Mouse (Mus musculus): ENCODE measurements at regions not wholly inside any gene's neighbourhood (a gene's known extent, or its start where the extent isn't known, plus 50 kb on each side); places are given as distances from the start of the nearest gene placed in this dataset.

DNA sequence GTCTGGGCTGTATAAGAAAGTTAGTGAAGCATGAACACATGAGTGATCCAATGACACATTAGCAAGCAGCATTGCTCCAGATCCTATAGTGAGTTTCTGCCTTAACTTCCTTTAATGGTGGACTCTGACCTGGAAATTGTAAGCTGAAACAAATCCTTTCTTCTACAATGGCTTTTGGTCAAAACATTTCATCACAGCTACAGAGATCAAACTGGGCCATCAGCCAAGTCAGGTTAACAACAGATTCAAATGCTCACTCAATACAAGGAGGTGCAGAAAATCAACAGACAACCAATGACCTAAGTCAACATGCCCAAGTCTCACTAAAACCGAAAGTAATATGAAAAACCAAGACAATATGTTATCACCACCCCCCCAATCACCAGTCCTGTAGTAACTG, 91.9 kb upstream of the Map9 start:
- Histone ChIP-seq H3K4me1 (replicated peaks; ENCODE audit: control insufficient read depth, insufficient read depth, low read length) (no peaks in the 10 kb centered on the region), H3K27ac (ENCODE audit: low read depth, low read length) (no peak overlapping the region), H3K36me3 (ENCODE audit: control insufficient read depth, insufficient read depth, low read length) (no peaks in the 10 kb centered on the region), H3K4me2 (ENCODE audit: low read depth, low read length, severe bottlenecking) (no peak overlapping the region), H3K9me3 (ENCODE audit: control insufficient read depth, low read length) (no peaks in the 10 kb centered on the region), H3K27me3 (ENCODE audit: control insufficient read depth, insufficient read depth, low read length) (no peaks in the 10 kb centered on the region), H3K9ac (ENCODE audit: low read length) (no peak overlapping the region), H3K4me3 (ENCODE audit: low read depth, low read length) (no peak overlapping the region)
- no peak for ATAC-seq (replicated peaks; ENCODE audit: low FRiP score)
- no peak for DNase-seq (ENCODE audit: low spot score)
- 76% methylated on average over 1 of the region's 1 CpGs for WGBS

DNA sequence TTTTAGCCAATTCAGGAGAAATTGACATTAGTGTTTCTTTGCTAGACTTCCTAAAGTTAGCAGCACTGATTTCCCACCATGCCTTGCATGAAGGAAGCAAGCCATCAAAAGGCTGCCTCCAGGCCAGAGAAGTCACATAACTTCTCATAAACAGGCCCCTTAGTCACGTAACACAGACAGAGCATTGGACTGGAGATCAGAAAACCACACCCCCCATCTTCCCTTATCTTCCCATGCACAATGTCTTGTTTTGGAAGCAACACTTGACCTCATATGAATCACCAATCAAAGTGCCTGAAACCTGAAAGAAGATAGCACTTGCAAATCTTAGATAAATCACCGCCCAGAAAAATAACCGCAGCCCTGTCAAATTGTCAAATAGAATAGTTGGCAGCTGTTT, 95.9 kb upstream of the Map9 start:
- no peak overlapping the region for H3K27ac ChIP-seq (ENCODE audit: low read depth, low read length)
- H3K27me3 ChIP-seq (ENCODE audit: control insufficient read depth, insufficient read depth, low read length), result no peaks in the 10 kb centered on the region
- ATAC-seq (replicated peaks; ENCODE audit: low FRiP score) (no peak), DNase-seq (ENCODE audit: low spot score) (no peak)
- no peak overlapping the region for H3K4me2 ChIP-seq (ENCODE audit: low read depth, low read length, severe bottlenecking)
- no peaks in the 10 kb centered on the region for H3K4me1 ChIP-seq (replicated peaks; ENCODE audit: control insufficient read depth, insufficient read depth, low read length)
- no peak overlapping the region for H3K4me3 ChIP-seq (ENCODE audit: low read depth, low read length)
- no peak overlapping the region for H3K9ac ChIP-seq (ENCODE audit: low read length)
- H3K9me3 ChIP-seq (ENCODE audit: control insufficient read depth, low read length), result no peaks in the 10 kb centered on the region
- H3K36me3 ChIP-seq (ENCODE audit: control insufficient read depth, insufficient read depth, low read length), result no peaks in the 10 kb centered on the region
- WGBS, result 89% methylated on average over 3 of the region's 3 CpGs

DNA sequence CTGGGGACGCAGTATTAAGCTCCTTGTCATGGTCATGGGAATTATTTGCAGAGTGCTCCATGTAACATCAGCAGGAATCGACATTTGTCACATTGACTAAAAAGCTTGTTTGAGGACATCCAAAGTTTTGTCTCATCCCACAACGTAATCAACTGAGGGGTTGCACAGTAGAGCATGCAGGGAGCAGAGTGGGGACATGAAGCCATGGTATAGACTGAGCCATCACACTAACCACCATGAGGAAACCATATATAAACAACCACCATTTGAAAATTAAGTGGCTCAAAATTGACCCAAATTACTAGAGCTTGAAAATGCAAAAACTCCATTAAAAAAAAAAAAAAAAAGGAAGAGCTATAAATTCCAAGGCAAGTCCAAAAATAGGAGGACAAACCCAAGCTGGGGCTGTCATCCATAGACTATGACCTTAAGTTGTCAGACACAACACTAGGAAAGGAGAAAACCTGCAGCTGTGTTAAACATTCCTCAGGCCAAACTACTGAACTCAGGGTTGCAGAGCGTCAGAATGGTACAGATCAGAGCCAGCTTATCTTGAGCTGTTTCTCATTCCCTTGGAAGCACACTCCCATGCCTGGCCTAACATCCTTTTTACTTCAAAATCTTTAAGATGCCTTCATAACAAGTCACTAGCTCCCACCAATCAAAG, 97.7 kb upstream of the Map9 start:
- Histone ChIP-seq H3K9me3 (ENCODE audit: control insufficient read depth, low read length) (no peaks in the 10 kb centered on the region), H3K27ac (ENCODE audit: low read depth, low read length) (no peak overlapping the region), H3K4me1 (replicated peaks; ENCODE audit: control insufficient read depth, insufficient read depth, low read length) (no peaks in the 10 kb centered on the region), H3K36me3 (ENCODE audit: control insufficient read depth, insufficient read depth, low read length) (no peaks in the 10 kb centered on the region), H3K9ac (ENCODE audit: low read length) (no peak overlapping the region), H3K4me2 (ENCODE audit: low read depth, low read length, severe bottlenecking) (no peak overlapping the region), H3K27me3 (ENCODE audit: control insufficient read depth, insufficient read depth, low read length) (no peaks in the 10 kb centered on the region), H3K4me3 (ENCODE audit: low read depth, low read length) (no peak overlapping the region)
- ATAC-seq (replicated peaks; ENCODE audit: low FRiP score), result no peak
- WGBS, result 83% methylated on average over 4 of the region's 4 CpGs
- DNase-seq (ENCODE audit: low spot score), result no peak

DNA sequence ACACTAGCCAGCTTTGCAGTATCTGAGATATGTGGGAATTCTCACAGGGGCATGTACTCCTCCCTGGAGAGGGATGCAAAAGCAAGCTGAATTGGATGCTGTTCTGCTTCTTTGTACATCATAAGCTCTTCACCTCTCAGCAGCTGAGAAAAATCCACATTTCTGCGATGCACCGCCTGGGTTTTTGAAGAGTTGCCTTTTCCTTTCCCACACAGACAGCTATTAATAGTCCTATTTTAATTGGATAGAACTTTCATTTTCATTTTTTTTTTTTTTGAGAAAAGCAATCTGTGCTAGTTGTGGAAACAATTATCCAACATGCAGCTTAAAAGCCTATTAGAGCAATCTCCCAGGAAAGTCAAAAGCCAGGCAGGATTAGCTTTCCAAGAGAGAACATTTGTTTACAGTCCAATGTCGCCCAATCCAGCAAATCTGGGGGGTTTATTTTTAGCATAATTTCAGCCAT, 105.2 kb upstream of the Gucy1a1 start:
- H3K27ac ChIP-seq (ENCODE audit: low read depth, low read length), result no peak overlapping the region
- no peaks in the 10 kb centered on the region for H3K4me1 ChIP-seq (replicated peaks; ENCODE audit: control insufficient read depth, insufficient read depth, low read length)
- no peaks in the 10 kb centered on the region for H3K9me3 ChIP-seq (ENCODE audit: control insufficient read depth, low read length)
- no peaks in the 10 kb centered on the region for H3K27me3 ChIP-seq (ENCODE audit: control insufficient read depth, insufficient read depth, low read length)
- no peak overlapping the region for H3K4me3 ChIP-seq (ENCODE audit: low read depth, low read length)
- no peaks in the 10 kb centered on the region for H3K36me3 ChIP-seq (ENCODE audit: control insufficient read depth, insufficient read depth, low read length)
- no peak overlapping the region for H3K4me2 ChIP-seq (ENCODE audit: low read depth, low read length, severe bottlenecking)
- WGBS, result 66% methylated on average over 3 of the region's 3 CpGs
- H3K9ac ChIP-seq (ENCODE audit: low read length), result no peak overlapping the region
- ATAC-seq (replicated peaks; ENCODE audit: low FRiP score) (no peak), DNase-seq (ENCODE audit: low spot score) (no peak)

DNA sequence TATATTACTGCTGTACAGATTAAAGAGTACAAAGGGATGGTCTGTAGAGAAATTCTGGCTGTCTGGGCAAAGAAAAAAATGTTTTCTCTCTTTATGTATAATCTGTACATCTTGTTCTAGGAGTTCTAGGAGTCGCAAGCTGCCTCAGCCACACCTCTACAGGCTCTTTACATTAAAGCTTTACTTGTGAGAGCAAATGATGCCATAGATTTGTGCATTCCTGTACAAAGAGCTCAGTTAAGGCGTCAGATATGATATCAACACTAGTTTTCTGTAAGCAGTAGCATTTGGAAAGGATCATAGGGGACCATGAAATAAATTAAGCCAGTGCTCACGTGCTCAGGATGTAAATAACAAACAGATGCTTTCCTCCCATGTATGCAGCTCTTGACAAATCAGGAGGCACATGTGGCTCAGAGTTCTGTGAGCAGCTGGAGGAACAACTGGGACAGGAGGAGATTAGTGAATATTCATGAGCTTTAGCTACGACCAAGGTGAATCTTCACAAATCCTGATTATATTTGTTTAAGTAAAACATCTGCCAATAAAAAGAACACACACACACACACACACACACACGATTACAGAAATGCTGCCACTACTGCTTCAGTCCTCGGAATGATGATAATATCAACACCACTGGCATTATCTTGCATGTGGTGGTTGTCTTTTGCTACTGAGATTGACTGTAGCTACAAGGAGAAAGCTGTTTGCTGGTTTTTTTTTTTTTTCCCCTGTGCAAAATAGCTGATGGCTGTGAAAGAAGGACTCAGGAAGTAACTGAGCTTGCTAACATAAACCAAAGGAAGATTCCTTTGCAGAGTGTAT, 104.6 kb upstream of the Gucy1a1 start:
- 58% methylated on average over 6 of the region's 6 CpGs for WGBS
- Histone ChIP-seq H3K4me2 (ENCODE audit: low read depth, low read length, severe bottlenecking) (no peak overlapping the region), H3K27me3 (ENCODE audit: control insufficient read depth, insufficient read depth, low read length) (no peaks in the 10 kb centered on the region), H3K27ac (ENCODE audit: low read depth, low read length) (no peak overlapping the region), H3K36me3 (ENCODE audit: control insufficient read depth, insufficient read depth, low read length) (no peaks in the 10 kb centered on the region), H3K9me3 (ENCODE audit: control insufficient read depth, low read length) (no peaks in the 10 kb centered on the region), H3K4me3 (ENCODE audit: low read depth, low read length) (no peak overlapping the region), H3K4me1 (replicated peaks; ENCODE audit: control insufficient read depth, insufficient read depth, low read length) (no peaks in the 10 kb centered on the region), H3K9ac (ENCODE audit: low read length) (no peak overlapping the region)
- no peak for DNase-seq (ENCODE audit: low spot score)
- ATAC-seq (replicated peaks; ENCODE audit: low FRiP score), result no peak

DNA sequence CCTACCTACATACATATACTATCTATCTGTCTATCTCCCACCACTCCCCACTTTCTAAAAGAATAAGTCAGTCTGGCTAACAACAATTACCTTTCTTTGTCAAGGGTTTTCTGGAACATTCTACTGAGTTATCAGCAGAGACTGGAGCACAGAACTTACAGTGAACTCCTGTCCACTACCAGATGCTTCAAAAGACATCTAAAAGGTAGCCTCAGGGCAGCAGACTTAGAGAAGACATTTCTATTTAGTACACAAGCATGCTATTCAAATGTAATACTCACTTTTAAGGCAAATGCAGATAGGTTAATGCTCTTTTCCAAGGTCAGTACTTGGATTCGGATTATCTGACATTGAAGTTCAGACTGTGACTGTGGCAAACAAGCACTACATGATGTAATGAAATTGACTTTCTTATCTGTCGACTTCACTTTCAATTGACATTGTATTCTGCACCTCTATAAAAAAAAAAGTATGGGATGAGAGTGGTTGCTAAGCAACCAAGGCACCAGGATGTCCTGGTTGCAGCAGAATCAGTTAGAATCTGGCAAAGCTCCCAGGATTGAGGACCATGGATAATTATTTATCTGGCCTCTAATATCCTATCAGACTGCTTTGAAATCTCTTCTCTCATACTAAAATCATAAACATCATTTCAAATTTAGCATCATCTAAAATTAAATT, 90.9 kb upstream of the Gucy1a1 start:
- ATAC-seq (replicated peaks; ENCODE audit: low FRiP score) (no peak), DNase-seq (ENCODE audit: low spot score) (no peak)
- Histone ChIP-seq H3K27ac (ENCODE audit: low read depth, low read length) (no peak overlapping the region), H3K4me3 (ENCODE audit: low read depth, low read length) (no peak overlapping the region), H3K4me1 (replicated peaks; ENCODE audit: control insufficient read depth, insufficient read depth, low read length) (no peaks in the 10 kb centered on the region), H3K4me2 (ENCODE audit: low read depth, low read length, severe bottlenecking) (no peak overlapping the region), H3K36me3 (ENCODE audit: control insufficient read depth, insufficient read depth, low read length) (no peaks in the 10 kb centered on the region), H3K9me3 (ENCODE audit: control insufficient read depth, low read length) (no peaks in the 10 kb centered on the region), H3K27me3 (ENCODE audit: control insufficient read depth, insufficient read depth, low read length) (no peaks in the 10 kb centered on the region), H3K9ac (ENCODE audit: low read length) (no peak overlapping the region)
- WGBS, result 80% methylated on average over 2 of the region's 2 CpGs

DNA sequence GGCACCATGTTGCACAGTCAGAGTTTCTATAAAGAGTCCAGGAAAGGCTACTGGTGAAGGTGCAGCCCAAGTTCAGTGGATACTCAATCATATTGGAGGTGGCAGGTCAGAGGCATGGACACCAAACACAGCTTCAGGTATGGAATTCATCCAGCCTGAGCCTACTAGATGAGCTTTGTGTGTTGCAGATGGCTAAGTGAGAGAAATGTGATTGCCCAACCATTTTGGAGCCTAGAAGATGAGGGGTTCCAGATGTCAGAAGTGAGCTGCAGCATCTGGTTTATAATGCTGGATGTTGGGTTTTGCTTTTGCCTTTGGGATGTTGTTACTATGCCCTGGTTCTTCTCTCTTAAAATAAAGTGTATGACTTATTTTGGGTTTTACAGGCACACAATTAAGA, 88.7 kb upstream of the Gucy1a1 start:
- H3K4me1 ChIP-seq (replicated peaks; ENCODE audit: control insufficient read depth, insufficient read depth, low read length), result no peaks in the 10 kb centered on the region
- no peaks in the 10 kb centered on the region for H3K27me3 ChIP-seq (ENCODE audit: control insufficient read depth, insufficient read depth, low read length)
- no peaks in the 10 kb centered on the region for H3K36me3 ChIP-seq (ENCODE audit: control insufficient read depth, insufficient read depth, low read length)
- DNase-seq (ENCODE audit: low spot score) (no peak), ATAC-seq (replicated peaks; ENCODE audit: low FRiP score) (no peak)
- H3K4me2 ChIP-seq (ENCODE audit: low read depth, low read length, severe bottlenecking), result no peak overlapping the region
- no peak overlapping the region for H3K4me3 ChIP-seq (ENCODE audit: low read depth, low read length)
- no peaks in the 10 kb centered on the region for H3K9me3 ChIP-seq (ENCODE audit: control insufficient read depth, low read length)
- H3K27ac ChIP-seq (ENCODE audit: low read depth, low read length), result no peak overlapping the region
- no peak overlapping the region for H3K9ac ChIP-seq (ENCODE audit: low read length)

DNA sequence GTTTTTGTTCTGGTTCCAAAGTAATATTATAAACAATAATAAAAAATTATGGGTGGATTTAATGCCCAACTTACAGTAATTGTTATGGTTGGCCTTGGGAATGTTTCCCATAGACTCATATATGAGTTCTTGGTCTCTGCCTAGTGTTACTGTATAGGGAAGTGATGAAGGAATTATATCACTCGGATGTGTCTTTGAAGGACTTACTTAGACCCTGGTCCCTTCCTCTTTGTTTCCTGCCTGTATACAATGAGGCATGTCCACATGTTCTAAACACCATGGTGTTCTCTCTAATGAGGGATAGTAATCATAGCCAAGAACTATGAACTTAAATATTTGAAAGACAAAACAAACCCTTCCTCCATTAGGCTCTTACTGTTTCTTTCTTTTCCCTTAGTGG, 77.8 kb upstream of the Gucy1a1 start:
- Histone ChIP-seq H3K9me3 (ENCODE audit: control insufficient read depth, low read length) (no peaks in the 10 kb centered on the region), H3K4me1 (replicated peaks; ENCODE audit: control insufficient read depth, insufficient read depth, low read length) (no peaks in the 10 kb centered on the region), H3K36me3 (ENCODE audit: control insufficient read depth, insufficient read depth, low read length) (no peaks in the 10 kb centered on the region), H3K27me3 (ENCODE audit: control insufficient read depth, insufficient read depth, low read length) (no peaks in the 10 kb centered on the region), H3K4me3 (ENCODE audit: low read depth, low read length) (no peak overlapping the region), H3K27ac (ENCODE audit: low read depth, low read length) (no peak overlapping the region), H3K9ac (ENCODE audit: low read length) (no peak overlapping the region), H3K4me2 (ENCODE audit: low read depth, low read length, severe bottlenecking) (no peak overlapping the region)
- DNase-seq (ENCODE audit: low spot score) (no peak), ATAC-seq (replicated peaks; ENCODE audit: low FRiP score) (no peak)
- WGBS, result 91% methylated on average over 1 of the region's 1 CpGs

Measured in forebrain, embryonic 11.5 days (tissue).